Mouse (Mus musculus) spleen, postnatal 36 days (tissue): ENCODE measurements at regions not wholly inside any gene's neighbourhood (a gene's known extent, or its start where the extent isn't known, plus 50 kb on each side); places are given as distances from the start of the nearest gene placed in this dataset.

Experiments used
- DNase-seq, 2 experiments: peaks; one replicate each; pipeline ENCODE4 v3.0.0; 2022; ENCODE audit warnings: low spot score in 2 of 2, mixed read lengths in 1 of 2

GRCm38 (mm10) chr6:84436716-84437115 lies 157.0 kb downstream of the Cyp26b1 start:
- DNase-seq: no peak

GRCm38 (mm10) chr6:84434532-84434931 lies 159.2 kb downstream of the Cyp26b1 start:
- no peak for DNase-seq

DNA sequence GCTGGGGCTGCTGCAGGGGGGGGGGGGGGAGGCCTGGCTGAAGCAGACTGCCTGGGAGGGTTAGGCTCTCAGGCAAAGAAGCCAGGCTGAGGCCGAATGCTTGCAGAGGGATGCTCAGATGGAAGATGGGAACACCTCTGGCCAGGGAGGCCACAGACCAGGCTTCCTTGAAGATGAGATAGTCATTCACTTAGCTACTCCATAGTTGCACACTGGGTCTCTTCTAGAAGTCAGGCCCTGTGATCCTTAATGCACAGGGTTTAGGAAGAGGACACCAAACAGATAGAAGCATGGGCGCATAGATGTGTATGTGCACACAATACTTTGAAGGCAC lies 162.1 kb downstream of the Cyp26b1 start:
- no peak for DNase-seq

- no peak for DNase-seq
Observed at GRCm38 (mm10) chr6:84430925-84431621, 162.6 kb downstream of the Cyp26b1 start.

- no peak for DNase-seq
Observed at GRCm38 (mm10) chr6:84430146-84430545, 163.6 kb downstream of the Cyp26b1 start.

- no peak for DNase-seq
Observed at GRCm38 (mm10) chr6:84429247-84429646, 164.5 kb downstream of the Cyp26b1 start.

DNA sequence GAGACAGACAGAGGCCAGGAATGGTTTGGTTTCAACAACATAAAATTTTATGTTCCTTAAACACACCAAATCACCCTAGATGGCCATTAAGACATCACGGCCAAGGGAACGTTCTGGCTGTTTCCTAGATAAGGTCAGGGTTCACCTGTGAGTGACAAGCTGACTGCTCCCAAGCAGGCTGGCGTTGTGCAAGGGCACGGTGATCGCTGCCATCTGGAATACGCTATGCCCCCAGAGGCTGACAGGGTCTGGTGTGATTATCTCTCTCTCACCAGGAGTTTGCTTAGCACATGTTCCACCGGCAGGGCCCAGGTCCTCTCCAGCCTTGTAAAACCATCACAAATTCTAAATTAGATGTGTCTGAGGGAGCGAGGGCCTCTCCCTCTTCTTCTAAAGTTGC lies 167.0 kb downstream of the Cyp26b1 start:
- no peak for DNase-seq

DNA sequence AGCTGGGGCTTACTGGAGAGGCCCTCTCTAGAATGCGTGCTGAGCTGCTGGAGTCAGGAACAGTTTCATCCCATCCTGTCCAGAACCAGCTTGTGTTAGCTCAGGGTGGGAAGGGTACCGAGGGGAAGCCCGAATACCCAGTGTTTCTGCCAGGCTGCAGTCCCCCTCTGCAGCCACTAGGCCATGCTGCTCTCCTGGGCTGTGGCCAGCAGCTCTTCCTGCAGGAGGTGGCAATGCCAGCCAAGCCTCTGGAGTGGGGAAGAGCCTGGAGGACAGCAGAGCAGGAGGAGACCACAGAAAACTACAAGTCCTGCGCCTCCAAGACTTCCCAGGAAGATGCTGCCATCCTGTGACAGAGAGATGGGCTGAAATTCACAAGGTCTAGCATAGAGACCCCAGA lies 167.9 kb downstream of the Cyp26b1 start:
- no peak for DNase-seq

GRCm38 (mm10) chr6:84422946-84423345 lies 170.8 kb downstream of the Cyp26b1 start:
- DNase-seq: no peak

GRCm38 (mm10) chr6:84419691-84420090 lies 174.0 kb downstream of the Cyp26b1 start:
- no peak for DNase-seq

- DNase-seq: no peak
Observed at GRCm38 (mm10) chr6:84419281-84419680, 174.4 kb downstream of the Cyp26b1 start.

DNA sequence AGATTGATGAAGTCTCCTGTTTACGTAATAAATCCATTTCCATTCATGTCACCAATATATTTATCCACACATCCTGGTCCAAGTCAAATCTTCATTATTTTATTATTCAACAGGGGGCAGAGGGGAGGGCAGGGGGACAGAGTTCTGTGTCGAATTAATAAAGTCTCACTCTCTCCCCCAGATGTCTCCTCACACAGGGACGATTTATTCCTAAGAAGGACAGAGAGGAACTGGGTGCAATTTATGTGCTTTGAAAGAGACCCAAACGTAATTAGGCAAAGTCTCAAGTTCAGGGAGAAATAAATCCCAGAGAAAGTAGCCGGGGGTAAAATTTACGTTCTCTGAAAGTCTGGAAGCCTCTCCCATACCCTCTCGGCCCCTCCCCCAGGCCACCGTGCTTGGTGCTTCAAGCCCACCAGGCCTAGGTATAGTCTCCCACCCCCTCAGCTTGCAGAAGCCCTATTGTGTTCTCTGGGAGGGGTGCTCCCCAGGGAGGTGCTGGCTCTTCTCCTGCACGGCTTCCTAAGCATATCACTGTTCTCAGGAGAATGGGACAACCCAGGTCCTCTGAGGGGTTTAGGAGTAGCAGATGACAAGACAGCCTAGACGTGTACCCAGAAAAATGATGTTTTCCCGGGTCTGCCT lies 176.6 kb downstream of the Cyp26b1 start:
- DNase-seq: no peak

- no peak for DNase-seq
Observed at GRCm38 (mm10) chr6:84414400-84414799, 179.3 kb downstream of the Cyp26b1 start.

GRCm38 (mm10) chr6:84409863-84410513 lies 183.7 kb downstream of the Cyp26b1 start:
- no peak for DNase-seq

- DNase-seq: no peak
Observed at GRCm38 (mm10) chr6:84408513-84408912, 185.2 kb downstream of the Cyp26b1 start.

- DNase-seq: no peak
Observed at GRCm38 (mm10) chr6:84407773-84408172, 185.9 kb downstream of the Cyp26b1 start.

DNA sequence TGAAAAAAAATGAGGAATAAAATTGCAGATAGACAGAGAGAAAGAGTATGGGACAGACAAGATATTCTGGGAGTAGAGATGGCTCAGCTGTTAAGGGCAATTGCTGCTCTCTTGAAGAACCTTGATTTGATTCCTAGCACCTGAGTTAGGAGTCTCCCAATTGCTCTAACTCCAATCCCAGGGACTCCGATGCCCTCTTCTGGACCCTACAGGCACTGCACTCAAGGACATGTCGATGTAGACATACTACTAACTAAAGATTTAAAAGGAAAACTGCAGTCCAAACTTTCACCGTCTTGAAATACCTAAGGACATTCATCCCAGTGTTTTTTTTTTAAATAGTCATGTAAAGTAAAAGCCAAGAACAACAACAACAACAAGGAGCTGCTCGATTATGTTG lies 189.0 kb downstream of the Cyp26b1 start:
- DNase-seq: no peak

- no peak for DNase-seq
Observed at GRCm38 (mm10) chr6:84402431-84402830, 191.3 kb downstream of the Cyp26b1 start.

GRCm38 (mm10) chr6:84394496-84395090 lies 199.1 kb downstream of the Cyp26b1 start:
- DNase-seq: no peak

DNA sequence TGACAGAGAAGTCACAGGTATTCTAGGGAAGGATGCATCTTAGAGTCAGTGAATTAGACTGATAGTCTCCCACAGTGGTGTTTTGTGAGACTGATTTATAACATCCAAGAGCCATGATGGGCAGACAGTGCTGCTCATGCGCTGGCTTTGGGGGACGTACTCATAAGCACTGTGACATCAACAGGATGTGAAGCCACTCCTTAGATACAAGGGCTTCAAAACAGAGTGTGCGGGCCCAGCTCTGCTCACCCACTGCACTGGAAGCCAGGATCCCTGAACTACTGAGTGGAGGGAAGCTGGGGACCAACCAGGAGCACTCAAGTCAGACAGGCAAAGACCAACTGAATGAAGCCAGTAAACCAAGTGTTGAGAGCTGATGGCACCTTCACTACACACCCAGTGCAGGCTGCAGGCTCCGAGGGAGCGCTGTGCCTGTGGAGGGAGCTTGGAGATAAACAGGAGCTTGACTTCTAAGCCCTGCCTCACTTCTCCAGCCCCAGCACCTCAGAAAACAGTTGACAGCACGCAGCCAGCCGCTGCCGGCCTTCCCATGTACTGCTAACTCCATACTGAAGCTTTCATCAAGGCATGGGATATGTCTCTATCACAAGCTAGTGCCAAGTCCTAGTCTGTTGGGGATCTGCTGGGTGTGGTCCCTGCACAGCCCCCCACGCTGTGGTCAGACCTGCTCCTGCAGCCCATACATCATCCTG lies 200.0 kb downstream of the Cyp26b1 start:
- no peak for DNase-seq

GRCm38 (mm10) chr6:84392752-84393511 lies 200.8 kb downstream of the Cyp26b1 start:
- peak; percentile 7 to 13 for DNase-seq
